Comparison of ENCODE assay signal across 10 mouse cellular contexts in genomic region chr6:18401066-18401674, GRCm38 (mm10).
DNase-seq lines count a peak whose midpoint lies in the region; ATAC-seq and TF ChIP-seq lines count a peak whose summit lies in the region.
"Had no signal": no experiment of that assay in that cellular context is flagged by ENCODE, and none has a peak within 500 bp of the region (broad histone marks: within the 10 kb centered on the region; RNA-seq: fewer than 3 reads in every experiment).

No protein-coding gene starts in this region.

- no peak for ATAC-seq in kidney, embryonic 16.5 days (ENCODE audit: low FRiP score, low TSS enrichment)
- ATAC-seq in megakaryocyte progenitor cell, adult 5-6 weeks (replicated peaks; ENCODE audit: poor library complexity): peak; percentile 78

- H3K4me3 ChIP-seq in kidney, embryonic 16.5 days (ENCODE audit: low read length): no peak overlapping the region
- no peak overlapping the region for H3K4me3 ChIP-seq in ES-E14 (ENCODE audit: insufficient read depth in 1 of 2, low read depth in 1 of 2, low read length in 2 of 2, poor library complexity in 1 of 2, severe bottlenecking in 1 of 2)
- H3K4me3 ChIP-seq in thymus, adult 2 months (ENCODE audit: control insufficient read depth, insufficient read depth, low read length): no peak overlapping the region
- H3K4me3 ChIP-seq: embryonic facial prominence, embryonic 12.5 days; heart, embryonic 12.5 days had no signal

- TF ChIP-seq POLR2A in thymus, adult 2 months (IDR thresholded peaks at IDR 0.05; ENCODE audit: control insufficient read depth, extremely low read depth, insufficient read depth, low read length, poor library complexity): no peak

- WGBS in kidney, embryonic 16.5 days: 100% methylated on average over 1 of the region's 1 CpGs
- WGBS in thymus, adult 2 months: 93% methylated on average over 1 of the region's 1 CpGs

- intact Hi-C loops in left cerebral cortex, postnatal 4 days (cut with DNase I): loop anchor here (5.0 kb wide), 2 partner anchors 111 to 416 kb away; partner anchors contain the start of gene Cttnbp2

- H3K27ac ChIP-seq in kidney, embryonic 16.5 days (ENCODE audit: low read length): no peak overlapping the region
- no peak overlapping the region for H3K27ac ChIP-seq in ES-E14 (ENCODE audit: insufficient read depth, low read depth, low read length, poor library complexity, severe bottlenecking)
- no peak overlapping the region for H3K27ac ChIP-seq in thymus, adult 2 months (ENCODE audit: control insufficient read depth, insufficient read depth, low read length)

- H3K9me3 ChIP-seq in kidney, embryonic 16.5 days (ENCODE audit: low read length): no peaks in the 10 kb centered on the region
- H3K9me3 ChIP-seq in ES-E14 (ENCODE audit: control insufficient read depth, insufficient read depth, low read depth, low read length): no peaks in the 10 kb centered on the region
- H3K9me3 ChIP-seq: embryonic facial prominence, embryonic 12.5 days; heart, embryonic 12.5 days had no signal

- no peak for TF ChIP-seq CTCF in thymus, adult 2 months (IDR thresholded peaks at IDR 0.05; ENCODE audit: borderline replicate concordance, control insufficient read depth, extremely low read depth, insufficient read depth, low read length, poor library complexity)

- peaks cover 25% of the 10 kb centered on the region for H3K36me3 ChIP-seq in kidney, embryonic 16.5 days (ENCODE audit: insufficient read depth, low read length)
- no peaks in the 10 kb centered on the region for H3K36me3 ChIP-seq in ES-E14 (ENCODE audit: control insufficient read depth, insufficient read depth, low read length, poor library complexity, severe bottlenecking)
- no peaks in the 10 kb centered on the region for H3K36me3 ChIP-seq in thymus, adult 2 months (ENCODE audit: control insufficient read depth, insufficient read depth, low read length)

- no peaks in the 10 kb centered on the region for H3K4me1 ChIP-seq in kidney, embryonic 16.5 days (ENCODE audit: insufficient read depth, low read length)
- no peaks in the 10 kb centered on the region for H3K4me1 ChIP-seq in ES-E14 (ENCODE audit: control insufficient read depth in 2 of 2, insufficient read depth in 2 of 2, low read length in 2 of 2, poor library complexity in 1 of 2)
- H3K4me1 ChIP-seq in thymus, adult 2 months (replicated peaks; ENCODE audit: control insufficient read depth, insufficient read depth, low read length): no peaks in the 10 kb centered on the region
- H3K4me1 ChIP-seq: embryonic facial prominence, embryonic 12.5 days; heart, embryonic 12.5 days had no signal

- H3K4me2 ChIP-seq in kidney, embryonic 16.5 days (replicated peaks; ENCODE audit: low read depth, low read length): no peak overlapping the region
- H3K4me2 ChIP-seq: embryonic facial prominence, embryonic 12.5 days; heart, embryonic 12.5 days had no signal

- H3K9ac ChIP-seq in kidney, embryonic 16.5 days (replicated peaks; ENCODE audit: low read length): no peak overlapping the region
- H3K9ac ChIP-seq in ES-E14 (ENCODE audit: insufficient read depth, low read depth, low read length, poor library complexity, severe bottlenecking): no peak overlapping the region
- H3K9ac ChIP-seq: embryonic facial prominence, embryonic 12.5 days; heart, embryonic 12.5 days had no signal

- peak; percentile 27 for DNase-seq in kidney, adult 9 months
- DNase-seq in ES-E14 (ENCODE audit: low read depth, low spot score): peak; percentile 7
- DNase-seq in ZHBTc4 (ENCODE audit: low read depth, low spot score): peak; percentile 15
- no peak for DNase-seq in thymus, adult 2 months
- no peak for DNase-seq in left cerebral cortex, postnatal 4 days
- DNase-seq: thymus, postnatal 14 days had no signal

- no peaks in the 10 kb centered on the region for H3K27me3 ChIP-seq in kidney, embryonic 16.5 days (ENCODE audit: insufficient read depth, low read length)
- H3K27me3 ChIP-seq in thymus, adult 2 months (ENCODE audit: control insufficient read depth, insufficient read depth, low read length): no peaks in the 10 kb centered on the region
- H3K27me3 ChIP-seq: embryonic facial prominence, embryonic 12.5 days; heart, embryonic 12.5 days had no signal

- in situ Hi-C loops in ES-E14 (cut with MboI; ENCODE audit: low sequenced_read_pairs in 2 of 2, unreplicated experiment in 2 of 2): no loop called here

TF ChIP-seq in ES-E14, 5 proteins besides CTCF, POLR2A, EP300 and RAD21:
- no peak for TF ChIP-seq MAFK (IDR thresholded peaks at IDR 0.05; ENCODE audit: insufficient read depth, low read depth, low read length)
- peak; percentile 18; the same call in 1 of the 2 replicates for TF ChIP-seq ZC3H11A (IDR thresholded peaks at IDR 0.05; ENCODE audit: borderline replicate concordance, low read depth, low read length)

Comparison
In these comparisons a context has a peak if more than half of its experiments do, and no peak if none do; other contexts are left out.
1. DNase-seq: peak in kidney, adult 9 months (single experiment), ES-E14 (single experiment) and ZHBTc4 (single experiment); none in thymus, adult 2 months (single experiment) and left cerebral cortex, postnatal 4 days (single experiment).